Mouse (Mus musculus) heart, postnatal 25 days (tissue): Measurements from ENCODE around the gene Tmem222. TPM values are rescaled to one million over a fixed set of nuclear protein-coding genes. Genes with fewer than 3 reads are reported as not detected.

Source experiments
- DNase-seq: peaks from one replicate; pipeline ENCODE4 v3.0.0; 2022; ENCODE audit warnings: low spot score
- intact Hi-C: fragments of 180-260 bp; cut with DNase I; formaldehyde crosslinking; loops from one replicate; pipeline ENCODE4 v1.15.1; 2025
- total RNA-seq, 2 experiments: library from RNA; stranded (reverse); gene quantifications; 2 replicates each; pipeline ENCODE4 v1.2.3; 2021

The Tmem222 gene
- total RNA-seq, 2 experiments from 2014 or later = 24.8 to 25.7 TPM

- DNase-seq = no peak
These were observed 20.4 kb downstream of the Tmem222 start for GRCm38 (mm10) chr4:133257230-133257629.

DNA sequence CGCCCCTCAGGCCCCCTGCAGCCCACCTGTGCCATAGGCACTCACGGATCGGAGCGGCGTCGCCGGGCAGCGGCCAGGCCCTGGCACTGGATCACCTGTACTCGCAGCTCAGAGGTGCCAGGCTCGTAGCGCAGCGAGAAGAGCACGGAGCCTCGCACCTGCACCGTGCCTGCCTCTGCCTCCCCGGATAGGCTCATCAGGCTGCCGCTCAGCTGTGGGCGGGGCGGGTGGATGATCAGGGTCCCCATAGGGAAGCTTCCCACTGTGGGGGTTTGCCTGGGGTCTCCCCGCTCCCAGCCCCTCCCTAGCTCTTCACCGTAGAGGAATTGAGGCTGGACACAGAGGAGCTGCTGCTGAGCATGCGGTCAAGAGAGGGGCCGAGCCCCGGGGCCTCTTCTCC, 20.8 kb downstream of the Tmem222 start:
- no peak for DNase-seq

More at GRCm38 (mm10) chr4:133257230-133257629, 20.4 kb downstream of the Tmem222 start:
- intact Hi-C loops = no loop called here

DNA sequence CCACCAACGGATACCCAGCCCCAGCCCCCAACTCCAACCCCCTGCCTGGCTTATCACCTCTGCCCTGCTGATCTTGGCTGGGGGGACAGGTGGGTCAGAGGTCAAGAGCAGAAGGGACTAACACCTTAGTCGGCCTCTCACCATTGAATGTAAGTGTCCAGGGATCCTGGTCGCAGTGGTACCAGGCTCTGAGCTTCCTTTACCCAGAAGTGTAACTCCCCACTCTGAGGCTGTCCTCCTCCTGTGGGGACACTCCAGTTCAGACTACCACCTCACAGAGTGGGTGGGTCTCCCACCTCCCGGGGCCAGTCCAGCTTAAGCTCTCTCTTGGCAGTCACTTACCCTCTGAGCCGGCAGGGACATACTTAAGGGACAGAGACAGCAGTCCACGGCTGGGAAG, 22.2 kb downstream of the Tmem222 start:
- DNase-seq = no peak
- intact Hi-C loops = no loop called here

More for the DNA sequence above, 20.8 kb downstream of the Tmem222 start:
- intact Hi-C loops = no loop called here

- intact Hi-C loops = loop anchor here (2.0 kb wide), 1 partner anchor 37 kb away; no protein-coding TSS in a partner anchor
These were observed 24.2 kb downstream of the Tmem222 start for GRCm38 (mm10) chr4:133253412-133253811.

DNA sequence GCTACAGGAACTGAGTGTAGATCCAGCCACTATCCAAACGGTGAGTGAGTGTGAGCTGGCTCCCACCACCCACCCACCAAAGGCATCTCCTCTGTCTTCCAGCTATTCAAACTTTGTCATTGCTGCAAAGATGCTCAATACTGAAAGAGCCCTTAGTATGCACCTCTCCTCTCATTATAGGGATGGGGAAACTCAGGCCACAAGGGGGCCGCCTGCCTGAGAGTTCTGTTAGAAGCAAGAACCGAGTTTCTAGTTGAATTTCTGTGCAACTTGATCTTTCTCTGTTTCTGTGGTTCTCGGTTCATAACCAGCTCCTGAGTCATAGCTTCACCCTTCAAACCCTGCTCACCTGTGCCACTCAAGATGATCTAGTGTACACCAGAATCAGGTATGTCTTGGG, 25.5 kb downstream of the Tmem222 start:
- no peak for DNase-seq
- intact Hi-C loops = loop anchor here (2.0 kb wide), 1 partner anchor 35 kb away; no protein-coding TSS in a partner anchor

More at GRCm38 (mm10) chr4:133253412-133253811, 24.2 kb downstream of the Tmem222 start:
- no peak for DNase-seq

- intact Hi-C loops = loop anchor here (2.0 kb wide), 1 partner anchor 16 kb away; no protein-coding TSS in a partner anchor
- DNase-seq = no peak
These were observed 26.4 kb downstream of the Tmem222 start for GRCm38 (mm10) chr4:133251214-133251613.

DNA sequence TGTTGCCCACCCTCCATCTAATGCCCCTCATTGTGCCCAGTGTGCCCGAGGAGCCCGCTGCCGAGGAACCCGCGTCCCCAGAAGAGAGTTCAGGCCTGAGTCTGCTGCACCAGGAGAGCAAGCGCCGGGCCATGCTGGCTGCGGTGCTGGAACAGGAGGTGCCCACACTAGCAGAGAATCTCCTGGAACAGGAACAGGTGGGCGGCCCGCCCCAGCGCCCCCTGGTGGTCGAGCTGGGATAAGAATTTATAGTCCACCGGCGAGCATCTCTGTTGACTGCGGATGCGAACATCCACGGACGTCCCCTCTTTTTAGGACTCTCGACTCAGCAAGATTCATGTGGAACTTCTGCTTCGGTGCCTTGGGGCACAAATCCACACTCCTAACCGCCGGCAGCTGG, 27.0 kb downstream of the Tmem222 start:
- intact Hi-C loops = loop anchor here (2.0 kb wide), 1 partner anchor 16 kb away; no protein-coding TSS in a partner anchor
- DNase-seq = peak; percentile 65

GRCm38 (mm10) chr4:133247806-133248449, 29.7 kb downstream of the Tmem222 start:
- intact Hi-C loops = no loop called here
- DNase-seq = no peak

DNA sequence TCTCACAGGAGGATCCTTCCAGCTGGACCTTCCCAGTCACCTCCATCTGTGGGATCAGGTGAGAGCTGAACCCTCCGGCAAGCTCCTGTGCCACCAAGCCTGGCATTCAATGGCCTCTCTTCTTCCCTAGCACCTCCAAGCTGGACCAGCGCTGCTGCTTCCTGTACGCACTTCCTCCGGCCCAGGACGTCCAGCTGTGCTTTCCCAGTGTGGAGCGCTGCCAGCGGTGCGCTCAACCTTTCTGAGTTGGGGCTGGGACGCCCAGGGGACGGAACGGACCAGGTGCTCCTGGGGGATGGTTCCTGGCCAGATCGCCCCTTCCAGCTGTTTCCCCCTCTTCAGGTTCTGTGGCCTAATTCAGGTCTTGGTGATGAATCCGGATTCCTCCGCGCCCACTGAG, 30.5 kb downstream of the Tmem222 start:
- intact Hi-C loops = no loop called here
- DNase-seq = peak; percentile 56

DNA sequence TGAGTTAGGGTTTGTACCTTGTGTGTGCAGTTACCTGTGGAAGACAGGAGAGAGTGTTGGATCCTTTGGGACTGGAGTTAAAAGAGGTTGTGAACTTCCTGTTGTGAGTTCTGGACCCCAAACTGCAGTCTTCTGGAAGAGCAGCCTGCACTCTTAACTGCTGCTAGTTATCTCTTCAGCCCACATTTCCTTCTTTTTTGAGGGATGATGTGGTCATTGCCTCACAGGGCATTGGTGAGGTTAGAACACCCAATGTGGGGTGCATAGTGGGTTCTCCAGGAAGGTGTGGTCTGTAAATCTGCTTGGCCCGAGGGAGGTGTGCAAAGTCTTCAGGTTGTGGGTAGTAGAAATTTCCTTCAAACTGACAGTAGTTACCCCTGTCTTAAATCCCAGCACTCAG, 33.3 kb downstream of the Tmem222 start:
- intact Hi-C loops = no loop called here
- no peak for DNase-seq

- DNase-seq = no peak
- intact Hi-C loops = no loop called here
These were observed 34.1 kb downstream of the Tmem222 start for GRCm38 (mm10) chr4:133243538-133243937.

DNA sequence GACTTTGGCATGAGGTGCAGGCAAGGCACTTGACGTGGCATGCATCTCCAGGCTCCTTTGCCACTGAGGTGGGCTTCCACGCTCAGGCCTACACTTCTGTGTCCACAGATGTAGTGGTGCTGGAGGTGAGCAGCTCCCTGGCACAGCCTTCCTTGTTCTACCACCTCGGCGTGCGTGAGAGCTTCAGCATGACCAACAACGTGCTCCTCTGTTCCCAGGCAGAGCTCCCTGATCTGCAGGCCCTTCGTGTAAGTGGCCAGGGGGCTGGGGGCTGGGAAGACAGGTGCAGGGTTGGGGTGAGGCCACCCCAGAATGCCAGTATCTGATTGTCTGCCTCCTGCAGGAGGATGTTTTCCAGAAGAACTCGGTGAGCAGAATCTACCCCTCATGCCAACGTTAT, 34.9 kb downstream of the Tmem222 start:
- intact Hi-C loops = no loop called here
- DNase-seq = no peak

DNA sequence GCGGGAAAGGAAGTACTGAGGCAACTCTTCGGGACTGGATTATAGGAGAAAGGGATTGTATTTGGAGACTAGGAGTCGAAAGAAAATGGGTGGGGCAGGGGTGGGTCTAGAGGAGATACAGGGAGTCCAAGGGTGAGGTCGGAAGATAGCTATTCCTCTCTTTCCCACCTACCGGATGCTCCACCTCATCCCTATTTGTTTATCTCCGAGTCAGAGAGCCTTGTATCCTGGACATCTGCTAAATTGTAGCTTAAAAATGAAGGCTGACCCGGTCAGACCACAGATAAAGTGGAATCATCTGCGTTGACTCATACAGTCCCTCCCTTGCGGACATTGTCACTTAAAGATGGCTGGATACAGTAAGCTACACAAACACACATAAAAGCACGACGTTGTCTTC, 35.7 kb downstream of the Tmem222 start:
- intact Hi-C loops = no loop called here
- DNase-seq = no peak

DNA sequence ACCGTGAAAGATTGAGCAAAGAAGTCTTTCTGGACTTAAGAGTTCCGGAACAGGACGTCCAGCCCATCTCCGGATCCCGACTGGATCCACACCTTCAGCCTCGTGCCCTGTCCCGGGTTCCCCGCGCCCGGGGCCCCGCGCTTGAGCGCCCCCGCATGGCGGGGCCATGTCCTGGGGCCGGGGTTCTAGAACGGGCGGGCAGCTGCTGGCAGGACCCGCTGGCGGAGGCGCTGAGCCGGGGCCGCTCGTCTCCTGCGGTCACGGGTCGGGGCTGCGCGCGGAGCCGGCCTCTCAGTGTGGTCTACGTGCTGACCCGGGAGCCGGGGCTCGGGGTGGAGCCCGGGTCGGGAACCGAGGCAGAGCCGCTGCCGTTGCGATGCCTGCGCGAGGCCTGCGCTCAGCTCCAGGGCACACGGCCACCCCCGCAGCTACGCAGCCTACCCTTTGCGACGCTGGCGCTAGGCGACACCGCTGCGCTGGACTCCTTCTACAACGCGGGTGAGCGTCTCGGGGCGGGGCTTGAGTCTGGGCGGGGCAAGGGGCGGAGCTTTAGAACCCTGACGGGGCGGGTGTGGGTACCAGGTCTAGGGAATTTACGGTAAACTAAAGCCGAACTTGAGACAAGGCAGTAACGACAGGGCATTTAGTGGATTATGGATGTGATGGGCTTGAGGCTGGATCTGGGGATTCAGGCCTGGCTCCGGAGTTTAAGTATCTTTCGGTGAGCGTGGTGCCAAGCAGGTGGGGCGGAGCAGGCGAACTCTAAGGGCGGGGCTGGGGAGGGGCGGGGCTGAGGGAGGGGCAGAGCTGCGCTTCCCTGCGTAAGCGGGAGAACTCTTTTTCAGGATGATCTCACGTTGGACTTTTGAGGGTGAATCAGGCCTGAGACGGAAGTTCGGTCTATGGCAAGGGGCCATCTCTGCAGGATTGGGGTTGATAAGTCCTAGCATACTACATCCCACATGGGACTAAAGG, 36.4 kb downstream of the Tmem222 start:
- intact Hi-C loops = no loop called here
- peak; percentile 87 for DNase-seq

GRCm38 (mm10) chr4:133240490-133240921, 37.1 kb downstream of the Tmem222 start, which contains the start of gene Map3k6:
TSS of gene Map3k6 (plus strand) at chr4:133240818.
- intact Hi-C loops = no loop called here
- DNase-seq = peak; percentile 96

- intact Hi-C loops = no loop called here
- no peak for DNase-seq
These were observed 39.7 kb downstream of the Tmem222 start for GRCm38 (mm10) chr4:133237911-133238310.

DNA sequence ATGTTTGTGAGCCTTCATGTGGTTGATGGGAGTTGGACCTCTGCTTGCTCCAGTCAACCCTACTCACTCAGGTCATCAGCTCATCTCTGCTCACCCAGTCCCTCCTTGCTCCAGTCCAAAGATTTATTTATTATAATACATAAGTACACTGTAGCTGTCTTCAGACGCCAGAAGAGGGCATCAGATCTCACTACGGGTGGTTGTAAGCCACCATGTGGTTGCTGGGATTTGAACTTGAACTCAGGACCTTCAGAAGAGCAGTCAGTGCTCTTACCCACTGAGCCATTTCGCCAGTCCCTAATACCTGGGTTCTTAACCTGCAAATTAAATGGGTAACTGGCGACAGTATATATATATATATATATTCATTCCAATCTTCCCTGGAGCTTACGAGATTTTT, 42.2 kb downstream of the Tmem222 start:
- intact Hi-C loops = loop anchor here (2.0 kb wide), 1 partner anchor 15 kb away; no protein-coding TSS in a partner anchor
- DNase-seq = no peak

- intact Hi-C loops = loop anchor here (2.0 kb wide), 1 partner anchor 16 kb away; no protein-coding TSS in a partner anchor
- DNase-seq = no peak
These were observed 42.8 kb downstream of the Tmem222 start for GRCm38 (mm10) chr4:133234771-133235170.

GRCm38 (mm10) chr4:133233285-133233976, 44.2 kb downstream of the Tmem222 start:
- intact Hi-C loops = loop anchor here (1.0 kb wide), 1 partner anchor 64 kb away; no protein-coding TSS in a partner anchor
- no peak for DNase-seq

DNA sequence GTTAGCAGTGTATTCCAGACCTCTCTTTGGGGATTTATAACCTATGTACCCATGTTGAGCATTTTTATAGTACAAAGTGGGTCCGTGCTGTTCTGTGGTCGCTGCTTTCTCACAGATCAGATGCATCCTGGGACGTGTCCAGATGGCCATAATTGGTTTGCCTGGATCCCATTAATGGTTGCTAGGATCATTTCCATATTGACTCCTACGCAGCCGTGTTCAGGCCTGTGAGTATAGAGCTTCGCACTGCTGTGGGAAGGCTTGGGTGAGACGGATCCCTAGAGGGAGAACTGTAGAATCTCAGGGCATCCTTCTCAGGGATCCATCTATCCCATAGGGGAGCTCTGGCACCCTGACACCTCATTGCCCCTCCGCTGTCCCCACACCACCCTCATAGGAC, 48.0 kb downstream of the Tmem222 start:
- intact Hi-C loops = no loop called here
- DNase-seq = no peak
